In the genomic region with DNA sequence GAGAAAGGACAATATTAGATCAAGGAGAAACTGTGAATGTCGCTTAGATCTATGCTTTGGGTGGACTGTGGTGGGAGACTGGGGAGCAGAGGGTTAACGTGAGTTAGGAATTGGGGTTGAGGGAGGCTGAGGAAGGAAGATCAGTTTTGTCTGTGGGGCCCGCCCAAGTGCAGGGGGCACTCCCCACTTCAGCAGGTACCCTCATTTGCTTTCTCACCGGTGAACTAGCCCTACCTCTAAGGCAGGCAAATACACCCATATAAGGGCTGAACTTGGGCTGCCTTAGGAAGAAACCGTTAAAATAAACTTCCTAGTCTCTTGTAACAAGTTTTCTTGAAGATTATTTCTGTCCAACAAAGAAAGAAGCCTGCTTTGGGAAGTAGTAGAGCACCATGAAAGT, we compare ENCODE assay signal across 8 mouse cellular contexts. TPM values are rescaled to one million over a fixed set of nuclear protein-coding genes. Genes with fewer than 3 reads are reported as not detected.
DNase-seq lines count a peak whose midpoint lies in the region; ATAC-seq lines count a peak whose summit lies in the region.

No protein-coding gene starts in this region.

- no peaks in the 10 kb centered on the region for H3K36me3 ChIP-seq in heart, embryonic 16.5 days (ENCODE audit: control insufficient read depth, insufficient read depth)
- H3K36me3 ChIP-seq in forebrain, embryonic 14.5 days (ENCODE audit: control insufficient read depth, insufficient read depth, low read length): no peaks in the 10 kb centered on the region
- no peaks in the 10 kb centered on the region for H3K36me3 ChIP-seq in liver, embryonic 15.5 days (replicated peaks)

- intact Hi-C loops in heart, postnatal 10 days (cut with DNase I): no loop called here

- H3K4me3 ChIP-seq in heart, embryonic 16.5 days (ENCODE audit: low read length): peak overlapping the region; percentile 84; the same call in 1 of the 2 replicates
- no peak overlapping the region for H3K4me3 ChIP-seq in forebrain, embryonic 14.5 days (ENCODE audit: low read depth, low read length)
- peak overlapping the region; percentile 74 for H3K4me3 ChIP-seq in liver, embryonic 15.5 days (replicated peaks)

- ATAC-seq in heart, embryonic 16.5 days (replicated peaks; ENCODE audit: extremely low read depth, insufficient read depth, low FRiP score): no peak
- no peak for ATAC-seq in forebrain, embryonic 14.5 days
- ATAC-seq in liver, embryonic 15.5 days (ENCODE audit: insufficient read depth): no peak

- no peaks in the 10 kb centered on the region for H3K27me3 ChIP-seq in heart, embryonic 16.5 days (ENCODE audit: control insufficient read depth, insufficient read depth, low read length)
- H3K27me3 ChIP-seq in forebrain, embryonic 14.5 days (replicated peaks; ENCODE audit: control insufficient read depth, insufficient read depth, low read length): peaks cover 18% of the 10 kb centered on the region
- no peaks in the 10 kb centered on the region for H3K27me3 ChIP-seq in liver, embryonic 15.5 days

- H3K9me3 ChIP-seq in heart, embryonic 16.5 days (replicated peaks; ENCODE audit: control insufficient read depth, low read length): no peaks in the 10 kb centered on the region
- no peaks in the 10 kb centered on the region for H3K9me3 ChIP-seq in forebrain, embryonic 14.5 days (replicated peaks; ENCODE audit: control insufficient read depth, low read length)
- H3K9me3 ChIP-seq in liver, embryonic 15.5 days (replicated peaks): no peaks in the 10 kb centered on the region

- 34% methylated on average over 5 of the region's 5 CpGs for WGBS in heart, embryonic 16.5 days
- WGBS in forebrain, embryonic 14.5 days: 35% methylated on average over 5 of the region's 5 CpGs
- 6% methylated on average over 5 of the region's 5 CpGs for WGBS in liver, embryonic 15.5 days (ENCODE audit: insufficient replicate concordance)

- no peak for DNase-seq in heart, postnatal 10 days
- DNase-seq in A20 (ENCODE audit: low read depth, low spot score): peak; percentile 76
- DNase-seq in forebrain, embryonic 14.5 days (ENCODE audit: low spot score): no peak
- DNase-seq in ovary, adult 18-20 months (ENCODE audit: low spot score): no peak
- DNase-seq in gastrocnemius, postnatal 4 days (ENCODE audit: low spot score in 2 of 2): no peak
- no peak for DNase-seq in yolk sac, embryonic 10.5 days (ENCODE audit: low spot score)

- peak overlapping the region; percentile 100 for H3K4me2 ChIP-seq in heart, embryonic 16.5 days (ENCODE audit: low read depth, low read length)
- peak overlapping the region; percentile 99; the same call in 1 of the 2 replicates for H3K4me2 ChIP-seq in forebrain, embryonic 14.5 days (ENCODE audit: low read length)
- H3K4me2 ChIP-seq in liver, embryonic 15.5 days: peak overlapping the region; percentile 100

- H3K27ac ChIP-seq in heart, embryonic 16.5 days (ENCODE audit: low read length): peak overlapping the region; percentile 13; the same call in 1 of the 2 replicates
- H3K27ac ChIP-seq in forebrain, embryonic 14.5 days (ENCODE audit: low read depth, low read length): no peak overlapping the region
- H3K27ac ChIP-seq in liver, embryonic 15.5 days (replicated peaks): peak overlapping the region; percentile 89

- peaks cover 9% of the 10 kb centered on the region for H3K4me1 ChIP-seq in heart, embryonic 16.5 days (ENCODE audit: control insufficient read depth, insufficient read depth, low read length)
- no peaks in the 10 kb centered on the region for H3K4me1 ChIP-seq in forebrain, embryonic 14.5 days (ENCODE audit: control insufficient read depth, insufficient read depth, low read length)
- peaks cover 76% of the 10 kb centered on the region for H3K4me1 ChIP-seq in liver, embryonic 15.5 days (replicated peaks)

- H3K9ac ChIP-seq in heart, embryonic 16.5 days (ENCODE audit: low read length): peak overlapping the region; percentile 87; the same call in 1 of the 2 replicates
- H3K9ac ChIP-seq in forebrain, embryonic 14.5 days (ENCODE audit: low read length): no peak overlapping the region
- peak overlapping the region; percentile 82 for H3K9ac ChIP-seq in liver, embryonic 15.5 days

RNA-seq across cellular contexts. Expression of a gene that starts 0.6 kb away (rescaled TPM):
- polyA plus RNA-seq in heart, embryonic 16.5 days (2015; fragmentation: Nextera tagmentation; extraction: Ambion mirVana): 4.7 and 7.5 TPM in 2 replicates
- under 1 TPM; 0.47 to 0.91 TPM for total RNA-seq in heart, postnatal 10 days (2021)
- polyA plus RNA-seq in forebrain, embryonic 14.5 days (2014; fragmentation: Nextera tagmentation; extraction: Ambion mirVana): 0.66 and 0.70 TPM in 2 replicates
- polyA plus RNA-seq in liver, embryonic 15.5 days (2015; fragmentation: Nextera tagmentation; extraction: Ambion mirVana): 9.6 and 10.0 TPM in 2 replicates
- 1 to 10 TPM; 1.8 to 1.9 TPM for total RNA-seq in gastrocnemius, postnatal 4 days (2021)
